Mouse (Mus musculus): ENCODE data around the gene Gm42688.

Gm42688 gene

DNA sequence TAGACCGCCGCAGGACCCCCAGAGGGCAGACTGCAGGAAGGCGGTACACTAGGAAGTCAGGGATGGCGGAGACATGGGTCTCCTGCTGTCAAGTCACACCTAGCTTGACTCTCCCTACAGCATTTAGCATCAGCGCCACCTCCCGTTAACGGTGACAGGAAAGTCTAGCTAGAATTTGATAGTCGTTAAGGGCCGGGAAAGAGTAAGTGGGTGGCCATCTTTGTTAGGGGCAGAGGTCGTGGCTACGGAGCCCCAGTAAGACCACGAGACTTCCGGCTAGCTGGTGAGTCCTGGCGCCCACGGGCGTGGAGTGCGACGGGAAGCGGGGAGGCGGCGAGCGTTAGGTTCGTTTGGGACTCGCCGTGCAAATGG lies at the start of gene Gm42688, which contains the start of gene Ccdc142:
Gene Gm42688, plus strand, starts transcription at position 302 of the 372 bp plus-strand sequence.
Gene Ccdc142, plus strand, starts transcription at position 286 of the 372 bp plus-strand sequence.
- peak; percentile 88 for DNase-seq (ENCODE audit: low spot score)

DNA sequence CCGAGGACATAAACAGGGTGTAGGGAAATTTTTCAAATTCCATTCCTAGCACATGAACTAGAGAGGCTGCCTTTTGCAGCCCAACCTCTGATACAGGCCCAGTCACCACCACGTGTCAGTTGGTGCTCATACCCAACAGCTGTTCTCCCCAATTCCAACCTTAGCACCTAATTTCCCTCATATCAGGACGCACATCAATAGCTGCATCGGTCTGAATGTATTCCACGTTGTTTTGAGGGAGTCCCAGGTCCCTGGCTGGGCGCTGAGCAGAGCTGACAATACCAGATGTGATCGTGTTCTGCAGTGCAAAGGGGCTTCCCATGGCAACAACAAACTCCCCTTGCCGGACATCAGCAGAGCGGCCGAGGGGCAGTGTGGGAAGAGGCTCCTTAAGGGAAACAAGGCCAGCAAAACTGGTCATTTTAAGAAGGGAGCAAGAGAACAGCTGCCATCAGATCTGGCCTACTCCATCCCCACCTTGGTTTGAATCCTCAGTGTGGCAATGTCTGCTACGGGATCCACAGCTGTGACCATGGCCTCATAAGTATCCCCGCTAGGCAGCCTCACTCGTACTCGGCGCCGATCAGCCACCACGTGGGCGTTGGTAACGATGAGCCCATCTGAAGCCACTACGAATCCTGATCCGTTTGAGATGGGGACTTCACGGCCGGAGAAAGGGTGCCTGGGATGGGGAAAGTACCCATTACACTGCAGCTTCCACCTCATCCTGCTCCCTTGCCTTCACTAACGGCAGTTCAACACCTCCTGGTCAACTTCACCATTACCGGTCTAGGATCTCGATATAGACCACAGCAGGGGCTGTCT lies 48.1 kb upstream of the Gm42688 start:
- DNase-seq (ENCODE audit: low spot score): peak; percentile 45

DNA sequence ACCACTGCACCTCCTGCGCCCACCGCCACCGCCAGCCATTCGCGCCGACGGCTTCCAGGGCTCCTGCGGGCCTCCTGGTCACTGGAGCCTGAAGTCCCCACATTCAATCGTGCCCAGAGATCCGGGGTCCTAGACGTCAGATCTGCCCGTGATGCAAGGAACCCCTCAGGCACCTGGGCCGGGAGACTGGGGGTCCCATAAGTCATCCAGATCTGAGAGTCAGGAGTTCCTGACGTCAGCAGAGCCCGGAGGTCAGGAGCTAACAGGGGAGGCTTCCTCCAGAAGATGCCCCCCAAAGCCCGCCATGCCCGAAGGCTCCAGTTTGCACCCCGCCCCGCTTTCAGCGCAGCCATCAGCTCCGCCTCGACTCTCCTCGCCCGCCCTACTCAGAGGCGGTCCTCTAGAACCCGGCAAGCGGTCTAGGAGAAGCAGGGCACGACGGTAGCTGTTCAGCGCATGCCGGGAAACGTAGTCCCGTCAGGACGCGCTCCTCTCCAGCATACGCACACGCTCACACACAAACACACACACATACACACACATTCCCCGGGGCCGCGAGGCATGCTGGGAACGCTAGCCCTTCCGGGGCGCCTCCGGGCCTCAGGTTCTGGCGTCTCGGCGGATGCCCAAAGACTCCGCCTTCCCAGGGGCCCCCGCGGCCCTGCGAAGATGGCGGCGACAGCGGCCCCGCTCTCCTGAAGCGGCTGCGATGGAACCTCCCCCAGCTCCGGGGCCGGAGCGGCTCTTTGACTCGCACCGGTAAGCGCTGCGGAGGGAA lies 47.2 kb upstream of the Gm42688 start, which contains the start of gene Aup1:
Gene Aup1, plus strand, starts transcription at position 448 of the 778 bp plus-strand sequence.
- DNase-seq (ENCODE audit: low spot score): peak; percentile 98

DNA sequence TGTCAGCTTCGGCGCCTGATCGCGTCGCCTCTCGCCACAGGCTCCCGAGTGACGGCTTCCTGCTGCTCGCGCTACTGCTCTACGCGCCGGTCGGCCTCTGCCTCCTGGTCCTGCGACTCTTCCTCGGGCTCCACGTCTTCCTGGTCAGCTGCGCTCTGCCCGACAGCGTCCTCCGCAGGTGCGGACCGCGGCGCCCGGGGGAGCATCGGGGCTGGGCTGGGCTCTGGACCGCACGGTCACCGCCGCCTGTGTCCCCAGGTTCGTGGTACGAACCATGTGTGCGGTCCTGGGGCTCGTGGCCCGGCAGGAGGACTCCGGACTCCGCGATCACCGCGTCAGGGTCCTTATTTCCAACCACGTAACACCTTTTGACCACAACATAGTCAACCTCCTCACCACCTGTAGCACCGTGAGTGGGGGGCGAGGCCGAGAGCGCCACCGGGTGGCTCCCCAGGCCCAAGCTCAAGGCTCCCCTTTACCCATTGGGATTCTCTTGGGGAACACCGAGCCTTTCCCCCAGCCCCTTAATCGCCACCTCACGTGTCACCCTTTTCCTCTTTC lies 46.5 kb upstream of the Gm42688 start, which contains the start of gene Htra2:
Gene Htra2, minus strand, starts transcription at position 403 of the 561 bp plus-strand sequence.
- DNase-seq (ENCODE audit: low spot score): no peak

DNA sequence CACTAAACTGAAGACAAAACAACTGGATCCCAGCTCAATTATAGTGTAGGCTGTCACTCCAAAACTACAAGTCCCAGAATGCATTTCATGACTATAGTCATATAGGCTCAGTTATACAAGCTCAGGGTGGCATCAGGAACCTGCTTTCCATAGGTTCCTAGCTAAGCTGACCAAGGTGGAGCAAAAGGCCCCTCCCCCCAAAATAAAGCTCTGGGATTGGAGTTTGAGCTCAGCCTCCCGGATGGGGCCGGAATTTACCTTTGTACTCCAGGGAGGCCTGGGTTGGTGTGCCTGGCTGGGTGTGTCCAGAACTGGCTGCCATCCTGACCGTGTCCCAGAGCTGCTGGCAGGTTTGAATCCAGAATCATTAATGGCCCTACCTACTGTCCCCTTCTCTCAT lies 43.6 kb upstream of the Gm42688 start, which contains the start of gene Dqx1:
Gene Dqx1, plus strand, starts transcription at position 55 of the 400 bp plus-strand sequence.
- peak; percentile 89 for DNase-seq (ENCODE audit: low spot score)

DNA sequence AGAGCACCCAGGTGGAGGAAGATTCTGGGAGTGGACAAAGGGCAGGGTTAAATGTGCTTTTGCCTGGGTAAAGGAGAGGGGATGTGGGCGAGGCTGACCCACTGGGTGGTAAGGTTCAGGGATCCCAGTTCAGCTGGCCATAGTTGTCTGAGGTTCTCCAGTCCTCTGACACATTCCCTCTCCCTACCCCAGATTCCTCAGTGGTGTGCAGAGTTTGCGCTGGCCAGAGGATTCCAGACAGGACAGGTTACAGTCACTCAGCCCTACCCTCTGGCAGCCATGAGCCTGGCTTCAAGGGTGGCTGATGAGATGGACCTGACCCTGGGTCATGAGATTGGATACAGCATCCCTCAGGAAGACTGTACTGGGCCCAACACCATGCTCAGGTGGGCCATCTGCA lies 42.7 kb upstream of the Gm42688 start:
- DNase-seq (ENCODE audit: low spot score): no peak

- no peak for DNase-seq (ENCODE audit: low spot score)
These were observed 35.4 kb upstream of the Gm42688 start for GRCm38 (mm10) chr6:83065995-83066394.

GRCm38 (mm10) chr6:83066441-83066840 lies 35.0 kb upstream of the Gm42688 start:
- DNase-seq (ENCODE audit: low spot score): no peak

- no peak for DNase-seq (ENCODE audit: low spot score)
These were observed 33.2 kb upstream of the Gm42688 start for GRCm38 (mm10) chr6:83068221-83068620.

- DNase-seq (ENCODE audit: low spot score): no peak
These were observed 32.5 kb upstream of the Gm42688 start for GRCm38 (mm10) chr6:83068706-83069487.

DNA sequence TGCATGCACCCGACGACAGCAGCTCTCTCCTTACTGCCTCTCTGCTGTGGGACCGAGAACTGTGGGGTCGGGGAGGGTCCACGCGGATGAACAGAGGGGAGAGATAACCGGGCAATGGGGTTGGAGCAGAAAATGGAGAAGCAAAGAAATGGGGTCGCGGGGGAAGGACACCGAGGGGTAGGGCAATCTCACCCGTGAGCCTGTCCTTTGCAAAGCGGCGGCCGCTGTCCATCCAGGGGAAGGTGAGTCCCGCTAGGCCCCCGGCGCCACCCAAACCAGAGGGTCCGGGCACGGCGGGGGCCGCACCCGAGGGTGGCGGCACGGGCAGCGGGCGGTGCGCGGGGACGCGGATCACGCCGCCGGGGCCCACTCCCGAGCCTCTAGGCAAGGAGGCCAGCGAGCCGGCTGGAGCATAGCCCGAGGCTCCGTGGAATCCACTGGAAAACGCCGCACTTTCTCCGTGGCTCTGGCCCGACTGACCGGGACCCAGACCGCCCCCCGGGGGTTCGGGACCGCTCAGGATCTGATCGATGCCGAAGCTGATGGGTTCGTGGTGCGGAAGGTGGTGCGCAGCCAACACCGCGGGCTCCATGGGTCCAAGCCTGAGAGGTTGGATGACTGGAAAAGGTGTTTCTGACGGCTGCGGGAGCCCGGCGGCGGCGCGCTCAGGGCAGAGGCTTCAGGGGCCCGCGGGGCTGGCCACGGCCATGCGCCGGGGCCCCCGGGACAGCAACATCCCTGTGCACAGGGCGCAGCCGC lies 31.8 kb upstream of the Gm42688 start:
- no peak for DNase-seq (ENCODE audit: low spot score)

- no peak for DNase-seq (ENCODE audit: low spot score)
These were observed 31.3 kb upstream of the Gm42688 start, which contains the start of gene Tlx2 for GRCm38 (mm10) chr6:83070247-83070310. Tlx2 (minus strand) TSS chr6:83070293.

GRCm38 (mm10) chr6:83070311-83071219 lies 30.9 kb upstream of the Gm42688 start:
- no peak for DNase-seq (ENCODE audit: low spot score)

DNA sequence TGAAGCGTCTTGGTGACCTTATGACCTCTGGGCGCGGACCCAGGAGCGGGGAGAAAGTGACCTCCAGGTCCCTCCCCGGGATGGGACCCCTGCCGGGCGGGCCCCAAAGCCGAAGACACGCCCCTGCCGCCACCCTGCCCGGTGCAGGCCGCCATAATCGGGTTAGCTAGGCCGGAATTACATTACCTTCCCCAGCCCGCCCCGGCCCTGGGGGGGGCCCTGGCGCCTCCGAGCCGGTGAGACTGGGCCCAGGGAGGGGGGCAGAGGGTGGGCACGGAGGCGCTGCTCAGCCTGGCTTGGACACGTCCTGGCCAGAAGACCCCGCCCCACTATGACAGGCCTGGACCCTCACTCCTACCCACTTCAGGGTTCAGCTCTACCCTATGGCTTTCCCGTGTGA lies 30.2 kb upstream of the Gm42688 start:
- DNase-seq (ENCODE audit: low spot score): no peak

DNA sequence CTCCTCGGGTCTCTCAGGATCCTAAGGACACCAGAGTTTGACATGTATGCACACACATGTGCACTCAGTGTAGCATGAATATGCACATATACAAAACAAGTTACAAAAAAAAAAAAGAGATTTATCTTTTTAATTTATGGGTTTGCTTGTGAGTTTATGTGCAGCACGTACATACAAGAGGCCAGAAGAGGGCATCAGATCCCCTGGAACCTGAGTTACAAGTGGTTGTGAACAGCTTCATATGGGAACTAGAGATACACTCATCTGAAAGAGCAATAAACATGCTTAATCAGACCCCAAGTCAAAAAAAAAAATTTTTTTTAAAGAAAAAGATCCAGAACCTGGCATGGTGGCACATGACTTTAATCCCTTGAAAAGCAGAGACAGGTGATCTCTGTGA lies 26.4 kb upstream of the Gm42688 start:
- DNase-seq (ENCODE audit: low spot score): no peak

DNA sequence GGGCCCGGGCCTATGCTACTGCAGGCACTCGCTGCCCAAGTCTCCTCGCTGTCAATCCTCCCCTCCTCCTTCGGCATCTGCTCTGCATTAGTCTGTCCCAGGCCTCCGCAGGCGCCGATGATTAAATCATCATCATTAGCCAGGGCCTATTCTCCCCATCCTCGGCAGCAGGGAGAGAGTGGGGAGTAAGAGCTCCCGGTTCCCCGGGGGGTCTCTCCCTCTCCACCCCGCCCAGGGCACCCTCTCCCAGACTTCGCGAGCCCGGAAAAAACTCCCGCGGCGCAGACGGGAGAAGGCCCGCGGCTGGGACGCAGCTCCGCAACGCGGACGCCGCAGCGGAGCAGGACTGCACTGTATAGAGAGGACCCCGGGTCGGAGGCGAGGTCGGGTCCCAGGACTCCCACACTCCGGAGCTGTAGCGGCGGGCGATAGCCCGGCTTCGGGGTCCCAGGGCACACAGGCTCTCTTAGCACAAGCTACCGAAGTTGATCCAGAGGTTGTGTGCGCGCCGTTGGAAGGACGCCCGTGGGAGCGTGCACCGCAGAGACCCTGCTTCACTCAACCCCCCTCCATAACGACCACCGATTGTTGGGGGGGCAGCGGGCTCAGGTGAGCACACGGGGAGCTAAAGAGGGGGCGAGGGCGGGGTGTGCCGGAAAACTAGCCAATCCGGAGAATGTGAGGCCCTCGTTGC lies 23.6 kb upstream of the Gm42688 start, which contains the start of gene Pcgf1:
Gene Pcgf1, plus strand, starts transcription at position 240 of the 694 bp plus-strand sequence.
- no peak for DNase-seq (ENCODE audit: low spot score)

DNA sequence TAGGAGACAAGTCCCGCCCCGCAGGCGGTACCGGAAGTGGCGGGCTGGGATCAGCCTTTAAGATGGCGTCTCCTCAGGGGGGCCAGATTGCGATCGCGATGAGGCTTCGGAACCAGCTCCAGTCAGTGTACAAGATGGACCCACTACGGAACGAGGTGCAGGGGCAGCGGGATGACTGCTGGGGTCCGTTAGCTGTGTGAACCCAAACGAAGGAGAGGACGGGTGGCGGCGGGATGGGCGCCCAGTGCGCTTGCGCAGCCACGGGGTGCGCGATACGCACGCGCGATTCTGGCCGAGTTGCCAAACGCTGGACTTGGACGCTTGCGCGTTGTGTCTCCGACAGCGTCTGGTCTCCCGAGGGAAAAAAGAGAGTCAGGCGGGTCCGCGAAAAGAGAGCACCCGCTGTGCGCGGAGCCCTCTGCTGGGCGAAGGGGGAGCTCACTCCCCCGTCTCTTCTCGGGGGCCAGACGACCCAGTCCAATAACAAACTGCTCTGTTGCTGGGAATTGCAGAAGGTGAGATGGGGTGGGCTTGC lies 23.0 kb upstream of the Gm42688 start:
- peak; percentile 98 for DNase-seq (ENCODE audit: low spot score)

DNA sequence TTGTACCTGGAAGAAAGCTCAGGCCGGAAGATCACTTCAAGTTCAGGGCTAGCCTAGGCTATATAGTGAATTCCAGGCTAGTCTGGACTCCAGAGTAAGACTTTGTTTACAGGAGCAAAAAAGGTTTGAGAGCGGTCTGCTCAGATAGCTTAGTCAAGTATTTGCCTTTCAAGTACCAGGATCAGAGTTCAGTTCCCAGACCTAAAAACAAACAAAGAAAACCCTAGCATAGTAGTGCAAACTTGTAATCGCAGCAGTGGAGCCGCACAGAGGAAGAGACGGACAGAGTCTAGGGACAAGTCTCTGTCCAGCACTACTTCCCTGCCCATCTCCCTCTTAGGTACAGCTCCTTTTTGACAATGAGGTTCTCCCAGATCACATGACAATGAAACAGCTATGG lies 21.2 kb upstream of the Gm42688 start:
- DNase-seq (ENCODE audit: low spot score): peak; percentile 63

DNA sequence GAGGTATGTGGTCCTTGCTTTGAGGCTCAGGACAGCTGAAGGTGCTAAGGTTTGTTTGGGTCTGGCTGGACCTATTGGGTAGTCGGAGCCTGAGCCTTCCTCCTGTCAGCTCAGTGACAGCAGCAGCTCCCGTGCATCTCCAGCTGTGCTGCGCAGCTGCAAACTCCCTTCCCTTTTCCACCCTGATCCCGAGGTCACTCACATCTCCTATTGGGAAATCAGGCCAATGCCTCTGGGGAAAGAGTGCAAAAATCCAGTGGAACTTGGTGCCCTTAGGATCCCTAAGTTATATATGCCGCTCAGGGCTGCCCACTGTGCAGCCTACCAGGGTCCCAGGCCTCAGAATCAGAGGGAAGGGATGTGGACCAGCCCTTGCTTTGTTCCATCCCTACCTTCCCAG lies 17.9 kb upstream of the Gm42688 start:
- DNase-seq (ENCODE audit: low spot score): no peak

All from yolk sac, embryonic 10.5 days (tissue).